Mouse (Mus musculus) midbrain, embryonic 12.5 days (tissue): ENCODE results near the gene Bdh1. TPM values are rescaled to one million over a fixed set of nuclear protein-coding genes. Genes with fewer than 3 reads are reported as not detected.
A peak's percentile ranks its signal among the peaks of the same experiment; 100 is the strongest.

Experiments
- ATAC-seq: fragments of 200-750 bp; cut with Nextera tagmentation; 2 replicates; pipeline ENCODE4 v1.8.0; 2017; ENCODE audit warnings: low read depth, moderate TSS enrichment, moderate library complexity; ENCODE audit not compliant: low FRiP score
- H3K27ac ChIP-seq: fragments of 300-500 bp; sonication (generic); replicated peaks from 2 replicates; pipeline ENCODE4 v1.5.1; 2016; ENCODE audit warnings: mild to moderate bottlenecking
- H3K27me3 ChIP-seq: fragments of 300-500 bp; sonication (generic); 2 replicates; pipeline ENCODE4 v1.6.1; 2016; ENCODE audit warnings: mild to moderate bottlenecking
- H3K36me3 ChIP-seq: fragments of 300-500 bp; sonication (generic); 2 replicates; pipeline ENCODE4 v1.6.1; 2016
- H3K4me1 ChIP-seq: fragments of 300-500 bp; sonication (generic); 2 replicates; pipeline ENCODE4 v1.6.1; 2016
- H3K4me2 ChIP-seq: fragments of 300-500 bp; sonication (generic); replicated peaks from 2 replicates; pipeline ENCODE4 v1.6.1; 2016; ENCODE audit warnings: mild to moderate bottlenecking, moderate library complexity
- H3K4me3 ChIP-seq: fragments of 300-500 bp; sonication (generic); 2 replicates; pipeline ENCODE4 v1.5.1; 2016; ENCODE audit warnings: mild to moderate bottlenecking
- H3K9ac ChIP-seq: fragments of 300-500 bp; sonication (generic); replicated peaks from 2 replicates; pipeline ENCODE4 v1.6.1; 2016; ENCODE audit warnings: mild to moderate bottlenecking, moderate library complexity
- H3K9me3 ChIP-seq: fragments of 300-500 bp; sonication (generic); 2 replicates; pipeline ENCODE4 v1.6.1; 2016; ENCODE audit warnings: mild to moderate bottlenecking
- WGBS: fragments of 180-500 bp; shearing (Covaris S2); methylation state at CpG from one replicate; pipeline ENCODE4 v1.1.7; 2016; 5-methylcytosine and 5-hydroxymethylcytosine counted together
- polyA plus RNA-seq: library from polyadenylated mRNA; unstranded; fragments of >200 nt; fragmentation: Nextera tagmentation; extraction: Ambion mirVana; gene quantifications from 2 replicates; pipeline ENCODE4 v1.2.1, GENCODE M21; 2016

Gene Bdh1
- polyA plus RNA-seq, 1 experiment from 2014 or later = 36.2 TPM

GRCm38 (mm10) chr16:31471994-31472393, 49.9 kb downstream of the Bdh1 start:
- H3K27me3 ChIP-seq = no peaks in the 10 kb centered on the region; the same call in 1 of the 2 replicates
- H3K4me2 ChIP-seq = no peak overlapping the region
- no peak overlapping the region for H3K9ac ChIP-seq
- ATAC-seq = no peak
- no peak overlapping the region for H3K27ac ChIP-seq
- no peaks in the 10 kb centered on the region for H3K9me3 ChIP-seq
- no peak overlapping the region for H3K4me3 ChIP-seq
- 93% methylated on average over 5 of the region's 5 CpGs for WGBS
- no peaks in the 10 kb centered on the region for H3K36me3 ChIP-seq
- H3K4me1 ChIP-seq = no peaks in the 10 kb centered on the region; the same call in 1 of the 2 replicates

GRCm38 (mm10) chr16:31473226-31473625, 51.1 kb downstream of the Bdh1 start:
- Histone ChIP-seq H3K4me2 (no peak overlapping the region), H3K9ac (no peak overlapping the region), H3K27me3 (no peaks in the 10 kb centered on the region; the same call in 1 of the 2 replicates), H3K4me3 (no peak overlapping the region), H3K27ac (no peak overlapping the region), H3K36me3 (no peaks in the 10 kb centered on the region), H3K9me3 (no peaks in the 10 kb centered on the region), H3K4me1 (peaks cover 3% of the 10 kb centered on the region)
- WGBS = 95% methylated on average over 1 of the region's 1 CpGs
- ATAC-seq = no peak

DNA sequence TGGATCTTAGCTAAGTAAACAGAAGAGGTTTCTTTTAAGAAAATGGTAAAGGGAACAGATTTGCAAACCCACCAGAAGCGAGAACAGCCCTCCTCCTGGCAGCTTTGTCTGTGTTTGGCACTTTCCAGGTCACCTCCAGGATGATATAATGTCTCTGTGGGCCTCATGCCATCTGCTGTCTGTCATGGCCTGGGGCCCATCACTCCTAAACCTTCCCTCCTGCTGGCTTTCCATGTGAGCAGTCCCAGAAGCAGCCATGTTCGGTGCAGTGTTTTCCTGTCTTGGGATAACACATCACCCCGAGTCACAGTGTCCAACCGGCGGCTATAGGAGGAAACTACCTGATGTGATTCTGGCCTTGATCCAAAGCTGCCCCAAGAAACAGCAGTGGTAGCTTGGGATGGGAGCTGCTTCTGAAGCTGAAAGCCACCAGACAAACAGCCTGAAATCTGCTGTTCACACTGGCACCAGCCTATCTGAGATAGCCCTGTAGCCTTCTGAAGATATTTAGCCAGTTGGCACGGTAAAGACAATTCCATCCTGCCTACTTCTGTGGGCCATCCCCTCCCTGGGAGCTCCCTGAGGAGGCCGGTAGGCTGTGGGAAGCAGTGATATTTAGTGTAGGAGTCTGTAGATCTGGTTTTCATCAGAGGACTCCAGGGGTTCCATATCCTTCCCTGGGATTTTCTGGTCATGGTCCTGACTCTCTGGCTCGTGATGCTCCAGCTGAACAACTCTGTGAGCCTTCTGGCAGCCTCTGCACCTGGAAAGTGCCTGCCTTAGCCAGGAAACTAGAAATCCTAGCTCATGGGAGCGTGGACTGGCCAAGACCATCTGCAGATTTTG, 53.3 kb downstream of the Bdh1 start:
- ATAC-seq = no peak

DNA sequence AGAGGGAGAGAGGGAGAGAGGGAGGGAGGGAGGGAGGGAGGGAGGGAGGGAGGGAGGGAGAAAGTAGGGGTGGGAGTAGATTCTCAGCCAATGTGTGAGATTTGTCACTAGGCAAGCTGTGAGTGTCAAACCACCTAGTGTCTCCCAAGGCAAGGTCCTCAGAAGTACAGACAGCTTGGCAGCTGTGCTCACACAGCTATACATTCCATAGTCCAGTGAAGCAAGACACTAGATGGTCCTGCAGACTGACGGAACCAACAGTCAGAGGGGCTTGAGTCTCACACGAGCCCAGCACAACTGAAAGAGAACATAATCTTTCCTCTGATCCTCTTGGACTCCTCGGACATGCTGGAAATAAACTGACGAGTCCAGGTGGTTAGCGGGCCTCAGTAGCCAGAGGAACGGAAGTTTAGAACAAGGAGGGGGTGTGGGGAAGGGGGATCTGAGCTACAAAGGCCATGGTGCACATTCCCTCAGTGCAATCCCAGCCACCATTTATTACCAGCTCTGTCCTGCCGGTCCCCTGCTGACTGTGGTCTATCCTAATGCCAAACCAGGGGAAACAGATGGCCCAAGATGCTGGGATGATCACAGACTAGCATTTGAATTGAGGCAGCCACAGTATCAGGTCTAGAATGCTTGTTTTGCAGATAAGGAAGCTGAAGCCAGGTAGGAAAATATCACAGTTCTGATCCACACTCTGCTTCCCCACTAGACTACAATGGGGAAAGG, 55.0 kb downstream of the Bdh1 start:
- 61% methylated on average over 7 of the region's 7 CpGs for WGBS
- no peak overlapping the region for H3K27ac ChIP-seq

More for the DNA sequence above, 53.3 kb downstream of the Bdh1 start:
- H3K9me3 ChIP-seq = peaks cover 5% of the 10 kb centered on the region; the same call in 1 of the 2 replicates
- no peaks in the 10 kb centered on the region; the same call in 1 of the 2 replicates for H3K27me3 ChIP-seq
- H3K4me3 ChIP-seq = no peak overlapping the region
- no peak overlapping the region for H3K4me2 ChIP-seq
- H3K9ac ChIP-seq = no peak overlapping the region
- H3K27ac ChIP-seq = no peak overlapping the region
- WGBS = 78% methylated on average over 9 of the region's 9 CpGs
- no peaks in the 10 kb centered on the region for H3K36me3 ChIP-seq
- H3K4me1 ChIP-seq = peaks cover 3% of the 10 kb centered on the region

DNA sequence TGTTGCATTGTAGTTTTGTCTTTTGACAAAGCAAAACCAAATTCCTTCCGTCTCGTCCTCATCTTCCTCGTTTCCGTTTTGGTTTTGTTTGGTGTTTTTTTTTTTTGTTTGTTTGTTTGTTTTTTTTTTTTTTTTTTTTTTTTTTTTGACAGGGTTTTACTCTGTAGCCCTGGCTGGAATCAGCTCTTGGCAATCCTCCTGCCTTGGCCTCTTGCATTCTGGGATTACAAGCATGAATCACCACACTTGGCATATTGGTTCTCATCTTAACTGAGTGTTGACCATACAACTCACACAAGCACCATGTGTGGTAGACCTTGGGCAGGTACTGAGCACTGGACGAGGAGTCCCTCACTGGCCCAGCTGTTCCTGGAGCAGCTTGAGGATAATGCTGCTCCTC, 63.3 kb downstream of the Bdh1 start:
- H3K27me3 ChIP-seq = peaks cover 10% of the 10 kb centered on the region; the same call in 1 of the 2 replicates
- no peak overlapping the region for H3K4me3 ChIP-seq
- no peak overlapping the region for H3K4me2 ChIP-seq
- no peaks in the 10 kb centered on the region for H3K9me3 ChIP-seq
- ATAC-seq = no peak
- H3K27ac ChIP-seq = no peak overlapping the region
- H3K9ac ChIP-seq = no peak overlapping the region
- no peaks in the 10 kb centered on the region for H3K36me3 ChIP-seq
- peaks cover 17% of the 10 kb centered on the region for H3K4me1 ChIP-seq
- 92% methylated on average over 5 of the region's 5 CpGs for WGBS

More for the DNA sequence above, 55.0 kb downstream of the Bdh1 start:
- peaks cover 5% of the 10 kb centered on the region; the same call in 1 of the 2 replicates for H3K9me3 ChIP-seq
- no peak overlapping the region for H3K9ac ChIP-seq
- peaks cover 3% of the 10 kb centered on the region for H3K4me1 ChIP-seq
- H3K27me3 ChIP-seq = no peaks in the 10 kb centered on the region; the same call in 1 of the 2 replicates
- H3K36me3 ChIP-seq = no peaks in the 10 kb centered on the region
- no peak for ATAC-seq
- no peak overlapping the region for H3K4me3 ChIP-seq
- H3K4me2 ChIP-seq = no peak overlapping the region

GRCm38 (mm10) chr16:31487266-31487665, 65.2 kb downstream of the Bdh1 start:
- Histone ChIP-seq H3K36me3 (no peaks in the 10 kb centered on the region), H3K4me3 (no peak overlapping the region), H3K9ac (no peak overlapping the region), H3K4me1 (peaks cover 17% of the 10 kb centered on the region), H3K4me2 (no peak overlapping the region), H3K9me3 (no peaks in the 10 kb centered on the region), H3K27ac (no peak overlapping the region), H3K27me3 (peaks cover 24% of the 10 kb centered on the region)
- no peak for ATAC-seq
- WGBS = 91% methylated on average over 3 of the region's 3 CpGs

GRCm38 (mm10) chr16:31489096-31489495, 67.0 kb downstream of the Bdh1 start:
- Histone ChIP-seq H3K9me3 (no peaks in the 10 kb centered on the region), H3K27me3 (peaks cover 36% of the 10 kb centered on the region), H3K4me2 (no peak overlapping the region), H3K9ac (no peak overlapping the region), H3K4me3 (no peak overlapping the region), H3K4me1 (peaks cover 34% of the 10 kb centered on the region), H3K27ac (peak overlapping the region; percentile 26; the same call in 1 of the 2 replicates), H3K36me3 (no peaks in the 10 kb centered on the region)
- WGBS = 12% methylated on average over 3 of the region's 3 CpGs
- ATAC-seq = peak; percentile 52; the same call in 1 of the 2 replicates

GRCm38 (mm10) chr16:31490967-31491366, 68.9 kb downstream of the Bdh1 start:
- H3K4me1 ChIP-seq = peaks cover 41% of the 10 kb centered on the region
- no peaks in the 10 kb centered on the region for H3K36me3 ChIP-seq
- no peak overlapping the region for H3K9ac ChIP-seq
- no peak overlapping the region for H3K4me3 ChIP-seq
- WGBS = 94% methylated on average over 7 of the region's 7 CpGs
- H3K4me2 ChIP-seq = no peak overlapping the region
- no peak for ATAC-seq
- H3K9me3 ChIP-seq = no peaks in the 10 kb centered on the region
- H3K27me3 ChIP-seq = peaks cover 41% of the 10 kb centered on the region
- H3K27ac ChIP-seq = no peak overlapping the region

DNA sequence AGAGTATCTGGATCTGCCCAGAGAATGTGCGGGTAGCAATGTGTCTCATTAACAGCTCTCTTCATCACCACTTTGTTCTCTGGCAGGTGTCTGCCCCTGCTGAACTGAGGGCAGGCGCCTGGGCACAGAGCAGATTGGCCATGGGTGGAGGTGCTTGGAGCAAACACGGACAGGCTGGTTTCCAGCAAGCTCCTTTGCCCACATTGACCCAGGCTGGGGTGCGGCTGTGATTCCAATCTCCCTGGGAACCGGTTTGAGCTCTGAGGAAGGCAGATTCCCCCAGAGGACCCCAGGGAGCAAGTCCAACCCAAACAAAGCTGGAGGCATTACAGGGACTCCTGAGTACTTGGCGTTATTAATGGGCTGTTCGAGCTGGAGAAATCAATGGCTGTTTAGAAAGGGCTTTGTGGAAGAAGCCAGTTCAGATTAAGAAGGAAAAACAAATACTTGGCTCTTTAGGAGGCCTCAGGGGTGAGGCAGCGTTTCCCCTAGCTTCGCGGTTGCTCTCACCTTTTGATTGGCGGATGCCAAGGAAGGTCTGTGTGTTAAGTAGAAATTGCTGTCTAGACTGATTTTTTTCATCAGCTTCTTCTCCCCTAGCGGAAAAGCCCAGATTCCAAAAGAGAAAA, 71.0 kb downstream of the Bdh1 start:
- peak overlapping the region; percentile 42; the same call in 1 of the 2 replicates for H3K27ac ChIP-seq
- no peaks in the 10 kb centered on the region for H3K36me3 ChIP-seq
- WGBS = 17% methylated on average over 12 of the region's 12 CpGs
- ATAC-seq = no peak
- H3K4me3 ChIP-seq = no peak overlapping the region
- H3K4me1 ChIP-seq = peaks cover 38% of the 10 kb centered on the region
- 0 out of 2 replicates have a peak overlapping the region, but pooled peaks have one; percentile 11 for H3K4me2 ChIP-seq
- H3K9ac ChIP-seq = no peak overlapping the region
- H3K9me3 ChIP-seq = no peaks in the 10 kb centered on the region
- peaks cover 49% of the 10 kb centered on the region for H3K27me3 ChIP-seq

- no peak overlapping the region for H3K9ac ChIP-seq
- no peaks in the 10 kb centered on the region for H3K36me3 ChIP-seq
- no peak overlapping the region for H3K4me3 ChIP-seq
- peaks cover 34% of the 10 kb centered on the region for H3K4me1 ChIP-seq
- no peaks in the 10 kb centered on the region for H3K9me3 ChIP-seq
- ATAC-seq = no peak
- H3K27me3 ChIP-seq = peaks cover 54% of the 10 kb centered on the region
- WGBS = 29% methylated on average over 6 of the region's 6 CpGs
- peak overlapping the region; percentile 42; the same call in 1 of the 2 replicates for H3K27ac ChIP-seq
- 0 out of 2 replicates have a peak overlapping the region, but pooled peaks have one; percentile 11 for H3K4me2 ChIP-seq
Measured at GRCm38 (mm10) chr16:31493550-31493965, 71.5 kb downstream of the Bdh1 start.

DNA sequence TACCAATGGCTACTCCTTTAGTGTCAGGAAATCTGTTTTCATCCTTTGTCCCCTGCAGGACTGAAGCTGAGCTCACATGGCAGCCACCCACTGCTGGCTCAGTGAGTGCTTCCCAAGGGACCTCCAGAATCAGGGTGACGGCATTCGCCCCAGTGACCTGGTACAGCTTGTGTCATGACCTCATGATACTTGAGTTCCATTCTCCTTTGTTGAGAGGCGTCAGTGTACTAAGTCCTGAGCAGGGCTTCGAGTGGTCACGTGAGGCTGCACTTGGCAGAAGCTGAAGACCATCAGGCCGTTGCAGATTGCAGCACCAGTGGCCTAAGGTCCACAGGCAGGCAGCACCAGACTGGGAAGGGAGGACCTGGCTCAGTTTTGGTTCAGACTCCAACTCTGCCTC, 71.9 kb downstream of the Bdh1 start:
- Histone ChIP-seq H3K9me3 (no peaks in the 10 kb centered on the region), H3K27me3 (peaks cover 56% of the 10 kb centered on the region), H3K4me2 (no peak overlapping the region), H3K4me1 (peaks cover 29% of the 10 kb centered on the region), H3K9ac (no peak overlapping the region), H3K27ac (no peak overlapping the region), H3K36me3 (no peaks in the 10 kb centered on the region), H3K4me3 (no peak overlapping the region)
- 21% methylated on average over 6 of the region's 6 CpGs for WGBS
- ATAC-seq = no peak
